Mouse (Mus musculus): ENCODE data around the gene Wdr92. TPM values are rescaled to one million over a fixed set of nuclear protein-coding genes. Genes with fewer than 3 reads are reported as not detected.

The Wdr92 gene
- polyA plus RNA-seq, 1 experiment: not detected

GRCm38 (mm10) chr11:17169262-17169661 is 12.6 kb upstream of the Wdr92 start:
- no peak overlapping the region for H3K27ac ChIP-seq (ENCODE audit: insufficient read depth, low read depth, low read length)
- peaks cover 8% of the 10 kb centered on the region for H3K4me1 ChIP-seq (ENCODE audit: control insufficient read depth, insufficient read depth, low read length)
- TF ChIP-seq POLR2A (IDR thresholded peaks at IDR 0.05; ENCODE audit: insufficient read depth, low read depth, low read length) (no peak), CTCF (IDR thresholded peaks at IDR 0.05; ENCODE audit: insufficient read depth, low read depth, low read length) (no peak)
- WGBS: 53% methylated on average over 2 of the region's 2 CpGs
- H3K4me3 ChIP-seq (ENCODE audit: insufficient read depth, low read depth, low read length): no peak overlapping the region

GRCm38 (mm10) chr11:17170938-17171729 is 10.8 kb upstream of the Wdr92 start:
- H3K4me3 ChIP-seq (ENCODE audit: insufficient read depth, low read depth, low read length): no peak overlapping the region
- WGBS: 93% methylated on average over 1 of the region's 1 CpGs
- peaks cover 3% of the 10 kb centered on the region; the same call in 1 of the 2 replicates for H3K4me1 ChIP-seq (ENCODE audit: control insufficient read depth, insufficient read depth, low read length)
- no peak overlapping the region for H3K27ac ChIP-seq (ENCODE audit: insufficient read depth, low read depth, low read length)
- TF ChIP-seq CTCF (IDR thresholded peaks at IDR 0.05; ENCODE audit: insufficient read depth, low read depth, low read length) (no peak), POLR2A (IDR thresholded peaks at IDR 0.05; ENCODE audit: insufficient read depth, low read depth, low read length) (no peak)

DNA sequence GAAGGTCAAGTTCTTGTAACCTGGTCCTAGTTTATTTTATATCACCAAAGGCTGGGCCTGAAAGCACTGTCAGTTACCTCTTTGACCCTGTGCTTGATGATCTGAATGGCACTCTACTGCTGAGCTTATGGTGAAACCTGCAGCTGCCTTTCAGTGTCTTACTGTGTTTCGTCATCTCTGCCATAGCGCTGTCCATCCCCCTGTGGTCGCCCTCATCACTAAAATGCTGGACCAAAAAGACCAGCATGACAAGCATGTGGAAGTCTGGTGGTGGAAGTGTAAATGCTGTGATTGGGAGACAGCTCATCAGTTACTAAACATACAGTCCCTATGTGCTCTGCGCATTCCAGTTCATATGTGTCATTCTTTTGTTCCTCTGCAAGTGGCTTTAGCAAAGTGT is 9.6 kb upstream of the Wdr92 start:
- no peak overlapping the region for H3K4me3 ChIP-seq (ENCODE audit: insufficient read depth, low read depth, low read length)
- H3K4me1 ChIP-seq (ENCODE audit: control insufficient read depth, insufficient read depth, low read length): no peaks in the 10 kb centered on the region
- WGBS: 90% methylated on average over 4 of the region's 4 CpGs
- no peak overlapping the region for H3K27ac ChIP-seq (ENCODE audit: insufficient read depth, low read depth, low read length)
- TF ChIP-seq CTCF (IDR thresholded peaks at IDR 0.05; ENCODE audit: insufficient read depth, low read depth, low read length) (no peak), POLR2A (IDR thresholded peaks at IDR 0.05; ENCODE audit: insufficient read depth, low read depth, low read length) (no peak)

DNA sequence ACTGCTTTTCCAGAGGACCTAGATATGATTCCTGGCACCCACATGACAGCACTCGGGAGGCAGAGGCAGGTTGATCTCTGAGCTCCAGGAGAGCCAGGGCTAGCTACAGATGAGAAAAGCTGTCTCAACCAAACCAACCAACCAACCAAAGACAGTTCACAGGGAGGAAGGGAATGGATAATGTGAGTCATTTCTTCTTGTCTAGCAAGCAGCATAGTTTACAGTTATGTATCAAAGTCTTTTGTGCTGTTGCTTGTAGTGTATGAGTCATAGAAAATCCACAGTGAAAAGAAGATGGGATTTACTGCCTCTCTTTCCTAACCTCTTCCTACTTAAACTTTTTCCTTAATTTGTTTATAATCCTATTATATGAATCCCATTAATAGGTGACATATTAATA is 5.3 kb upstream of the Wdr92 start:
- Histone ChIP-seq H3K27ac (ENCODE audit: insufficient read depth, low read depth, low read length) (no peak overlapping the region), H3K4me1 (ENCODE audit: control insufficient read depth, insufficient read depth, low read length) (0 out of 2 replicates have a peak, but pooled peaks cover 2% of the 10 kb centered on the region), H3K4me3 (ENCODE audit: insufficient read depth, low read depth, low read length) (no peak overlapping the region)
- TF ChIP-seq CTCF (IDR thresholded peaks at IDR 0.05; ENCODE audit: insufficient read depth, low read depth, low read length) (no peak), POLR2A (IDR thresholded peaks at IDR 0.05; ENCODE audit: insufficient read depth, low read depth, low read length) (no peak)
- WGBS: 56% methylated on average over 1 of the region's 1 CpGs

GRCm38 (mm10) chr11:17180753-17181152 is 1.2 kb upstream of the Wdr92 start:
- H3K4me1 ChIP-seq (ENCODE audit: control insufficient read depth, insufficient read depth, low read length): 0 out of 2 replicates have a peak, but pooled peaks cover 2% of the 10 kb centered on the region
- H3K27ac ChIP-seq (ENCODE audit: insufficient read depth, low read depth, low read length): no peak overlapping the region
- TF ChIP-seq POLR2A (IDR thresholded peaks at IDR 0.05; ENCODE audit: insufficient read depth, low read depth, low read length): no peak
- TF ChIP-seq CTCF (IDR thresholded peaks at IDR 0.05; ENCODE audit: insufficient read depth, low read depth, low read length): no peak
- H3K4me3 ChIP-seq (ENCODE audit: insufficient read depth, low read depth, low read length): no peak overlapping the region
- WGBS: 70% methylated on average over 3 of the region's 3 CpGs

GRCm38 (mm10) chr11:17183165-17183564 is 1.3 kb downstream of the Wdr92 start:
- TF ChIP-seq POLR2A (IDR thresholded peaks at IDR 0.05; ENCODE audit: insufficient read depth, low read depth, low read length) (no peak), CTCF (IDR thresholded peaks at IDR 0.05; ENCODE audit: insufficient read depth, low read depth, low read length) (no peak)
- Histone ChIP-seq H3K27ac (ENCODE audit: insufficient read depth, low read depth, low read length) (no peak overlapping the region), H3K4me1 (ENCODE audit: control insufficient read depth, insufficient read depth, low read length) (peaks cover 5% of the 10 kb centered on the region; the same call in 1 of the 2 replicates), H3K4me3 (ENCODE audit: insufficient read depth, low read depth, low read length) (no peak overlapping the region)
- WGBS: 84% methylated on average over 2 of the region's 2 CpGs

- no peak overlapping the region for H3K4me3 ChIP-seq (ENCODE audit: insufficient read depth, low read depth, low read length)
- peaks cover 3% of the 10 kb centered on the region; the same call in 1 of the 2 replicates for H3K4me1 ChIP-seq (ENCODE audit: control insufficient read depth, insufficient read depth, low read length)
- TF ChIP-seq POLR2A (IDR thresholded peaks at IDR 0.05; ENCODE audit: insufficient read depth, low read depth, low read length): no peak
- no peak for TF ChIP-seq CTCF (IDR thresholded peaks at IDR 0.05; ENCODE audit: insufficient read depth, low read depth, low read length)
- WGBS: 39% methylated on average over 3 of the region's 3 CpGs
- no peak overlapping the region for H3K27ac ChIP-seq (ENCODE audit: insufficient read depth, low read depth, low read length)
These were observed 5.7 kb downstream of the Wdr92 start for GRCm38 (mm10) chr11:17187649-17188048.

GRCm38 (mm10) chr11:17188786-17189185 is 6.9 kb downstream of the Wdr92 start:
- TF ChIP-seq CTCF (IDR thresholded peaks at IDR 0.05; ENCODE audit: insufficient read depth, low read depth, low read length): no peak
- TF ChIP-seq POLR2A (IDR thresholded peaks at IDR 0.05; ENCODE audit: insufficient read depth, low read depth, low read length): no peak
- Histone ChIP-seq H3K4me1 (ENCODE audit: control insufficient read depth, insufficient read depth, low read length) (peaks cover 3% of the 10 kb centered on the region; the same call in 1 of the 2 replicates), H3K27ac (ENCODE audit: insufficient read depth, low read depth, low read length) (no peak overlapping the region), H3K4me3 (ENCODE audit: insufficient read depth, low read depth, low read length) (no peak overlapping the region)
- 69% methylated on average over 3 of the region's 3 CpGs for WGBS

DNA sequence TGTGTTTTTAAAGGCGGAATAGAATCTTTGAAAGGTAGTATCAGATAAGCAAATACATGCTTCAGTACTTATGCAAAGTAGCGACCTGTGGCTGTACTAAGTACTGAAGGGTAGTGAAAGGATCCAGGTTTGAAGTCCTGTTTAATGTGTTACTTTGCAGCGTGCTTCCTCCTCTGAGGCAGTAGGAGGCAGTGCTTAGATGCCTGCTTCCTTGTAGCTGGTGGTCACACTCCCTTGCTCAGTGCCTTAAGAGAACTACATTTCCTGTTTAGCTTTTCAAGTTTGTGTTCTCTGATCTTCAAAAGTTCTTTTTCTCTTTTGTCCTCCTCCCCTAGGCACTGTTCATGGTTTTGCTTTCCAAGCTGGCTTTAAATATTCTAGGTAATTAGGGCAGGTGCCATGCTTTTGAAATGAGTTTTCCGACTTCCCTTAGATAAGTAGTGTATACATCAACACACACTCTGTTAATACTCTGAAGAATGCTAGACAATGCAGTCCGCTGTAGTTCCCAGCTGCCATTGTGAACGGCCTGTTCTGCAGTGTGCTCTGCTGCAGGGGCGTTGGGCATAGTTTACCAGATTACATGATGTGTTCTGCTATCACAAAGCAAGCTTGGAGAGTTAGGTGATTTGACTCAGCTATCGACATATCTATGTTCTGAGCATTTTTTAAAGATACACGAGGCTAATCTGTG is 10.4 kb downstream of the Wdr92 start:
- H3K4me3 ChIP-seq (ENCODE audit: insufficient read depth, low read depth, low read length): no peak overlapping the region
- TF ChIP-seq CTCF (IDR thresholded peaks at IDR 0.05; ENCODE audit: insufficient read depth, low read depth, low read length) (no peak), POLR2A (IDR thresholded peaks at IDR 0.05; ENCODE audit: insufficient read depth, low read depth, low read length) (no peak)
- H3K27ac ChIP-seq (ENCODE audit: insufficient read depth, low read depth, low read length): no peak overlapping the region
- H3K4me1 ChIP-seq (ENCODE audit: control insufficient read depth, insufficient read depth, low read length): no peaks in the 10 kb centered on the region
- WGBS: 46% methylated on average over 9 of the region's 9 CpGs

Measured in olfactory bulb, adult 2 months (tissue).